Mouse (Mus musculus) retina, embryonic 14.5 days (tissue): ENCODE results near the gene Kcnh4.

ENCODE experiments used
- DNase-seq: peaks from one replicate; pipeline ENCODE4 v3.0.0-alpha.2; 2015; ENCODE audit warnings: low spot score

Kcnh4 gene

DNA sequence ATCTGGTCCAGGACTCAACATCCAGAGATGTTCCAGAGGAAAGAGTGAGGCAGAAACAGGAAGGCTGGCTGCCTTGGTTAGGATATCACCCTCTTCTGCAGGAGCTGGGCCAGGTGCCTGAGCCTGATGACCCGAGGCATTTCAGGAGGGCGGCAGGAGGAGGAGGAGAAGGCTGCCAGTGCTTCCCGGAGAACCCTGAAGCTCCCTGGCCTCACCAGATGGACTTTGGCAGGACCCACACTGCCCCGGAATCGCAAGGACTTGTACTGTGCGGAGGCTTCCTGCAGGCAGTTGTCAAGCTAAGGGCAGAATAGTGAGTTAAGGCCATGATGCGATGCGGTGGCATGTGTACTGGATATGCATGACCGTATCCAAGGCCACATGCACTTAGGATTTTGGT, 7.0 kb upstream of the Kcnh4 start:
- no peak for DNase-seq

DNA sequence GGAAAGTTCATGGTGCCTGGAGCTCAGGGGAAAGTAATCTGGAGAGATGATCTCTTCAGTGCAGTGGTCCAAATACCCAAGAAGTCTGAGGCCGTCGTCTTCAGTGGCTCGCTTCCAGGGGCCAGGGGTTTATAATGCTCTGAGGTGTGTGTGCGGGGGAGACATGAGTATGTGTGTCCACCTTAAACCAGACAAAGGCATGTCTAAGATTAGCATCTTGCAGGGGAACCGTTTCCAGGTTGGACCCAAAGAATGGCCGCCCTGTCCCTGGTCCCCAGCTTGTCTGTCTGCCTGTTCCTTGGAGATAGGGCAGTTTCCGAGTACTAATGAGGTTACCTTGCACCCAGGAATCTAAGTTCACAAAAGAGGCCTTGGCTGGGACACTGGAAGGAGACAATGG, 3.1 kb upstream of the Kcnh4 start, which contains the start of gene Hcrt:
Gene Hcrt, minus strand, starts transcription at position 101 of the 400 bp plus-strand sequence.
- DNase-seq = no peak

DNA sequence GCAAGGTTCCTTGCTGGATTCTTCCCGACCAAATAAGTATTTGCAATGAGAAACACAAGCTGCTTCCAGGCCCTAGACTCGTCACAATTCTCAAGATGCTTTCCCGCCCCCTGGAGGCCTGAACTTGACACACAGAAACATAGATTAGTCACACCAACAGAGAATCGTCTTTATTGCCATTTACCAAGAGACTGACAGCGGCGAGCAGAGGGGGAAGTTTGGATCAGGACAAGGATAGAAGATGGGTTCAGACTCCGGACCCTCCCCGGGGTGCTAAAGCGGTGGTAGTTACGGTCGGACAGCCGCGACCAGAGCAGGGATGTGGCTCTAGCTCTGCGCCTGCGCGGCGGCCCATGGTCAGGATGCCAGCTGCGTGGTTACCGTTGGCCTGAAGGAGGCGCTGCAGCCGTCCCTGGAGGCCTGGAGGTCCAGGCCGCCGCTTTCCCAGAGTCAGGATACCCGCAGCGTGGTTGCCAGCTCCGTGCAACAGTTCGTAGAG, 1.9 kb upstream of the Kcnh4 start:
- DNase-seq = peak; percentile 95

DNA sequence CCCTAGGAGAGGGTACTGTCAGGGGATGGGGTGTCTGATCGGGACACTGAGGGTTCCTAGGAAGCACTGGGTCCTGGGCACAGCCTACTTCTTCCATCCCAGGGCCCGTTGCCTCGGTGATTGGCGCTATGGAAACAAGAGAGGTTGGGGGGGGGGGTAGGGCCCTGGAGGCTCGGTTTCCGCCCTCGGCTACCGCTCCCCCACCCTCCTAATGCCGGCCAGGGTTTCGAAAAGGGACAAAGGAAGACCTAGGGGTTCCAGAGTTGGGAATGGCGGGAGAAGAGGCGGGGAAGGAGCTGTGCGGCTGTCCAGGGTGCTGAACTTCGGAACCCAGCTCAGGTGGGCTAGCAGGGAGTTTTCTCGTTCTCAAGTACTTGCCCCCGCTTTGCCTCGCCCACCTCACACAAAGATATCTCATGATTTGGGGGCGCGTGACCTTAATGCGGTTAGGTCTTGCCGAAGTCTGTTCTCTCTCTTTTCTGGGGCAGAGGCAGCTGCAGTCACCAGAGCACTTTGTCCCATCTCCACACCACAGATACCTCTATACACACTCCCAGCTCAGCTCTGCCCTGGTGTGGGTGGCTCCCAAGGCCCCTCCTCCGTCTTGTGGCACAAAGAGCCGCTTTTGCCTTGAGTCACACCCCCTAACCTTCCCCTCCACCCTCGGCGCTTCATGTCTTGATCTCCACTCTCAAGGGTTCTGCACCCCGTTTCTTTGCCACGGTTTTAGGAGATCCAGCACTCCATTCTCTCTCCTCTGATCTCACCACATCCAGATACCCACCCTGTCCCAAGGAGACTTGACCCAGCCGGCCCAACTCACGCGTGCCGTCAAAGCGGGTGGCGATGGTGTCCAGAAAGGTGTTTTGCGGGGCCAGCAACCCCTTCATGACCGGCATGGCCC, 783 bp downstream of the Kcnh4 start:
- DNase-seq = peak; percentile 74

DNA sequence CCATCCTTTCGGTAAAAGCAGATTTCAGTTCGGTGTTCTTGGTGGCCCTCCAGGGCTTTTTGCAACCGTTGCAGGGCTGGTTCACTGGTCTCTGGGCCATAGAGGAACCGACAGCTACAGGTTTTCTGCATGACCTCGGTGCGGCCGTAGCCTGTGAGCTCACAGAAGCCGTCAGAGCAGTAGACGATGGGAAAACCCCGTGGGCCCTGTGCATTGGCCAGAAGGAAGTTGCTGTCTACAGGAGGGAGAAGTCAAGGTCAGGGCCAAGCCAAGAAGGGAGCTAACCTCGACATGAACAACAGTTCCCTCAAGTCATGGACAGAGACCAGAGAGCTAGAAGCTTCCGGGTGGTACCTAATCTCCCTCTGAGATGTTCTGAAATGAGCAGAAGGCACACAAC, 2.2 kb downstream of the Kcnh4 start:
- DNase-seq = no peak

DNA sequence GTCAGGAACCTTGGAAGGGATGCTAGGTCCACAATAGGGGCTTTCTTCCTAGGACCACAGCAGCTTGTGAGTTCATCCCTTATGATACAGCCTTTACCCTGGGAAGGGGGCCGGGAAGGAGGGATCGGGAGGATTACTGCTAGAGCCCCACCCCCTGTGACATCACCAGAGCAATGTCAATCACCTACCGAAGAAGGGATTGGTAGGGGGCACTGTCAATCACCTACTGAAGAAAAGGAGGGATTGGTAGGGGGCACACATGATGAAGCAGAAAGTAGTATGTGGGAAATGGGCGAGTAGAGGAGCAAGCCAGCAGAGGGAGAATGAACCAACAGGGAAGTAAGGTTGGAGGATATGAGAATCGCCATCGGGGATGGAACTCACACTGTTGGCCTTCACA, 3.3 kb downstream of the Kcnh4 start:
- no peak for DNase-seq

DNA sequence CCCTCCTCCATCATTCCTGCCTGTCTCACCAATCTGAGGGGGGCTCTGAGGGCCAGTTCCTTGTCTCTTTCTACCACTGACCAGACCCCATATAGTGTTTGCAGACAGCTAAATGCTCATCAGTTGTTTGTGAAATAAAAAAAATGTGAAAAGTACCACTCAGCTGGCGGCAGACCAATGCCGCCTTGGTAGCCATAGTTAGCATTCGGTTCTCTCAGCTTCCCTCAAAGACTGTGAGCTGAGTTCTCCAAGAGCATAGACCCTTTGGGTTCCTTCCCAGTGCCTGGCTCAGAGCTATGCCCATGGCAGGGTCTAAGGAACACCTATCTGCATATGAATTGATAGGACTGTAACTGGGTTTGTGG, 5.1 kb downstream of the Kcnh4 start:
- no peak for DNase-seq

DNA sequence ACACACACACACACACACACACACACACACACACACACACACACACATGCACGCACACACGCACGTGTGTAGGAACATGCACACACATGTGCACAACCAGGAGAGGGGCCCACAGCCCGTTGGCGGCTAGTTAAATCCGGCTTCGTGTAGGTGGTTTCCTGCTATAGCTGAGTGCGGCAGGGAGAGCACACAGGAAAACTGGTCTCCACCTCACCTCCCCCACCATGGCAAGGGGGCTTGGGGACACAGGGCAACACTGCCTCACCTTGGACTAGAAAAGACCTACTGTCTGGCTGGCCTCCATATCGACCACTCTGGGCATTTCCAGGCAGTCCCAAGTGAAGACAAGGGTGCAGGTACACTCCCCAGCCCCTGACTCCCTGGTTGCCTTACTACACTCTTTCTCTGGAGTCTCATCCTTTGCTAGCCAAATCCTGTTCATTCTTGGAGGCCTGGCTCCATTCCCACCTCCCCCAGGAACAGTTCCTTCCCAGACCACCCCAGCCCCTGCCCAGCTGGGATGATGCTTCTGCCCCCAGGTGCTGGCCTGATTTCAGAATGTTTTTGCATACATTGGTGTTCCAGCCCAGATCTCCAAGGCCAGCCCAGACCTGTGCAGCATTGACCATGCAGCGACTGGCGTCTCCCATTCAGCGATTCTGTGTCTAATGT, 5.6 kb downstream of the Kcnh4 start:
- DNase-seq = no peak

DNA sequence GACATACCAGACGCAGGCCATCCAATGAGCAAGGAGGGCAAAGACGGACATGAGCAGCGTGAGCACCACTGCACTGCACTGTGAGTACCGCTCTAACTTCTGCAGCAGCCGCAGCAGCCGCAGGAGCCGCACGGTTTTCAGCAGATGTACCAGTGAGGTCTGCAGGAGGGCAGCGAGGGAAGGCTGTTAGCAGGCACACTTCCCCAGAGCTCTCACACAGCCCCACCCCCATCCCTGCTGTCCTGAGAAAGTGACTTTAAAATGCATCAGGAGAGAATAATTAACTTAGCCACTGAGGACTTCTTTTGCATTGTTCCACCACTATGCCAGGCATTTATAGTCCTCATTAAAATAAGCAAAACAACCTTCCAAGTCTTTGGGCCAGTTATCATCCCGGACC, 7.4 kb downstream of the Kcnh4 start:
- no peak for DNase-seq

DNA sequence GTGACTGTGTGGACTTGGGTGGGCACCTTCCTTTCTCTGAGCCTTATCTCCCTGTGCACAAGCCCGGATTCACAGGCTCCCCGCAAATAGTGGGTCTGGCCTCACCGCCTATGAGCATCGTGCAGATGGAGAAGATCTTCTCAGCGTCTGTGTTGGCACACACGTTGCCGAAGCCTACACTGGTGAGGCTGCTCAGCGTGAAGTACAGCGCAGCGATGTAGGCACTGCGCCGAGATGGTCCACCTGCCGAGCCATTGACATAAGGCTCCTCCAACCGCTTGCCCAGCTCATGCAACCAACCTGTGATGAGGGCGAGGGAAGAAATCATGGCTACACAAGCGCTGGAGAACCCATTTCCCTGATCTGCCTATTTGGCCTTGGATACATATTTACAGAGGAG, 9.6 kb downstream of the Kcnh4 start:
- DNase-seq = no peak

DNA sequence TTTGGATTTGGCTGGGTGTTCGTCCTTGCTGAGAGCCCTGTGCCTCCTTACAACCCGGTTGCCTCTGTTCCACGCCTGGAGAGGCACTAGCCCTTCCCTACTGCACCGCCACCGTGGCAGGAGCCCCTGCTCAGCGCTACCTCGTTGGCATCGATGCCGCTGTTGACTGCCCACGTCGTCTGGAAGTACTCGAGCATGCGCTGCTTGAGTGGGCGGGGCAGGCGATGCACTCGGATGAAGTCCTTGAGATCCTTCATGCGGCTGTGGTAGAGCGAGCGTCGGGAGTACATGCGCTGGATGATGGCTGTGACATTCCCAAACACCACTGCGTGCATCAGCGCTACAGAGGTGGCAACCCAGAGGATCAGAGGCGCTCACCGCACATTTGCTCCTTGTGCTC, 10.3 kb downstream of the Kcnh4 start:
- DNase-seq = no peak

DNA sequence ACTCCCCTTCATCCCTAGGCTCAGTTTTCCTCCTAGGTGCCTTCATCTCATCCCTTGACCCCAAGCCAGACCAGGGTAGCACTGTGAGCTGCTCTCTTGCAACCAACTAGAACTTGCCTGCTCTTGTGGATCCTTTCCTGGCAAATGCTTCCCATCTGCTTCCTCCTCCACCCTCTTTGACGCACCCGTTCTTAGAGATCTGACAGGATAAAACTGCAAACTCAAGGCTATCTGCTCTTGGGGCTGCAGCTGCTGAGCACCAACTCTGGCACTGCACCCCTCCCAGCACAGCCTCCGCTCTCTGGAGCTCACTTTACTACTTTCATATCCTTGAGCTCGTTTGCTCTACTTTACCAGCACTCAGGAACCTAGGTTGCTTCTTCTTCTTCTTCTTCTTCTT, 11.1 kb downstream of the Kcnh4 start:
- DNase-seq = no peak

DNA sequence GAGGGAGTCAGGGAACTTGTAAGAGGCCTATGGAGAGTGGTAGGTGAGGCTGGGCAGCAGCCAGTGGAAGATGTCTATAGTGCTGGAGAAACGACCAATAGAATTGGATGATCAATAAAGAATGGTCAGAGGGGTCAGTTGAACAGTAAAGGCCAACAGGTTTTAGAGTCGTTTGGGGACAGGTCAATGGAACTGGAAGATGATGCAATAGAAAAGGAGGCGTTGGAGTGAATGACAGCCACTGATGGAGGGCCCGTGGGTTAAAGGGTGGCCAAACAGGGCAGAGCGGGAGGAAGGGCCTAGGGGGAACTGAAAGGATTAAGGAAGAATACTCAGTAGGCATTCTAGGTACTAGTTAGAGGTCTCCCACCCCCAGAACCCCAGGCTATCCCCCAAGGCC, 12.6 kb downstream of the Kcnh4 start:
- DNase-seq = no peak

DNA sequence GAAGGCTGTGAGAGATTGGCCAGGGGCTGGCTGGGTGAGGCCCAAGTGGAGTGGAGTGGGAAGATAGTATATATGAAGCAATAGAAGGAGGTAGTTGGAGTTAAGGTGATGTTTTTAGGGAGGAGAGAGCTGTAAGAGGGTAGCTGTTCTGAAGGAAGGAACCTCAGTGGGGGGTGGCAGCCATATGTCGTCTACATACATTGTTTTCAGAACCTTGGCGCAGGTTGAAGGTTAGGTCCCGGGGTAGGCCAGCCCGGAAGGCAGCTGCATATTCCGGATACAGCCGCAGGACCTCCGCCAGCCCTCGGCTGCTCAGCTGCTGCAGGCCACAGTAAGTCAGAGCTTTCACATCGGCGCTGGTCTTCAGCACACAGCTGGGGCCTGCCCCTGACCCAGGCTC, 13.2 kb downstream of the Kcnh4 start:
- DNase-seq = no peak

DNA sequence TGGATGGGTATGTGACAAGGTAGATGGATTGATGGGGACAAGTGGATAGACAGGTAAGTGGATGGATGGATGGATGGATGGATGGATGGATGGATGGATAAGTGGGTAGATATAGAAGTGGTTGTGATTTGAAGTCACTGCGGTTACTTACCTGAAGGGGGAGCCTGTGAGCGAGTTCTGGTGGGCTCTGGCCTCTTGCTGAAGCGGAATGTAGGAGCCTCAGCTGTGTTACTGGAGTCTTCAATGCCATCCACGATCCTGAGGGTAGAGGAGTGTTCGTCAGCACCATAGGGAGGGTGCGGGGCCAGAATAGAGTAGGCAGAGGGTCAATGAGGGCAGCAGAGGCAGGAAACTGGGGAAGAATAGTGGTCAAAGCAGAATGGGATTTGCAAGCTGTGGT, 14.7 kb downstream of the Kcnh4 start:
- peak; percentile 80 for DNase-seq

DNA sequence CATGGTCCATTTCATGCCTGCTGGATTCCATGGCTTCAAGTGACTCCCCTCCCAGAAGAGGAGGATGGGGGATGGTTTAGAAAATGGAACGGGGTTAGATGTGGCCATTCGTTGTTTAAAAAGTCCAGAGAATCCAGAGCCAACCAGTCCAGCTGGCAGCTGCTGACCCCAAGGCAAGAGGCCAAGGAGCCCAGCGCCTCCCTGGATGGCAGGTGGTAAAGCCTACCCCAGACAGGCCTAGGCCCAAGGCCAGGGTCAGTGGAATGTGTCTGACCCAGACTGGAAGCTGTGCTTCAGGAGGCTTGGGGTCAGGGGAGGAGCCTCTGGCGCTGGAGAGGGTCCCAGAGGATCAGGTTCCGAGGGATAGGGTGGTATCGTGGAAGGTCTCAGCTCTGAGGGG, 18.4 kb downstream of the Kcnh4 start:
- no peak for DNase-seq

DNA sequence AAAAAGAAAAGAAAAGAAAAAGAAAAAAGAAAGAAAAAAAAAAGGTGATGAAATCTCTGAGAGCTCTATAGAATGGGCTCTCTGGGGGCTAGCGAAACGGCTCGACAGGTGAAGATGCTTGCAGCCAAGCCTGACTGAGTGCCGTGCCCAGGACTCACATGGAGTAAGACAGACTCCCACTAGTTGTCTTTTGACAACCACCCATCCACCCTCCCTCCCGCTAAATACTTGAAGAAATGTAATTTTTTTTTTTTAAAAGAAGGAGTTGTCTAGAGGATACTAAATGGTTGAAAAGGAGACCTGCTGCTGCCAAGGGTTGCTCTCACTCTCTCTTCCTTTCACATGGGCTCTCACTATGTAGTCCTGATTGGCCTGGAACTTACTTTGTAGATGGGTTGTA, 21.0 kb downstream of the Kcnh4 start:
- DNase-seq = no peak

DNA sequence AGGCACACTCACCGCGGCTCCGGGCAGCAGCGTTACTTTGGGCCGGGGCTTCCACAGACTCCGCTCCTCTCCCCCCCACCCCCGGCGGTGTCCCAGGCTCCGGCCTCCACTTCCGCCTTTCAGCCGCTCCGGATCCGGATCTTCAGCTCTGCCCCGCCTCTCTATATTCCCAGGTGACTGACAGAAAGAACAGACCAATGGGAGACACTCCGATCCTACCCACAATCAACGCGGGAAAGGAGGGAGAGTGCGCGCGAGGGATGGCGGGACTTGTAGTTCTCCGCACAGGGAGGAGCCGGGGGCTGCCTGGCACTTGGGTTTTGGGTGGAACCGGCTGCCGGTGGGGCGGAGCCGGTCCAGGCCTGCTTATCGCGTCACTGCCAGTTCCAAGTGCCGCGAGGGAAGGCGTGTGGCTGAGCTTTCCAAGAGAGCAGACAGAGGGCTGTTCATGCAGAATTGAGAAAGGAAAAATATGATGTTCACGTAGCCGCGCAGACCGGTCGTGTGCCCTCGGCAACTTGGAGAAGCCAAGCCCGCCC, 21.6 kb downstream of the Kcnh4 start, which contains the start of gene Rab5c:
Gene Rab5c, minus strand, starts transcription at position 150 of the 539 bp plus-strand sequence.
- peak; percentile 99 for DNase-seq

DNA sequence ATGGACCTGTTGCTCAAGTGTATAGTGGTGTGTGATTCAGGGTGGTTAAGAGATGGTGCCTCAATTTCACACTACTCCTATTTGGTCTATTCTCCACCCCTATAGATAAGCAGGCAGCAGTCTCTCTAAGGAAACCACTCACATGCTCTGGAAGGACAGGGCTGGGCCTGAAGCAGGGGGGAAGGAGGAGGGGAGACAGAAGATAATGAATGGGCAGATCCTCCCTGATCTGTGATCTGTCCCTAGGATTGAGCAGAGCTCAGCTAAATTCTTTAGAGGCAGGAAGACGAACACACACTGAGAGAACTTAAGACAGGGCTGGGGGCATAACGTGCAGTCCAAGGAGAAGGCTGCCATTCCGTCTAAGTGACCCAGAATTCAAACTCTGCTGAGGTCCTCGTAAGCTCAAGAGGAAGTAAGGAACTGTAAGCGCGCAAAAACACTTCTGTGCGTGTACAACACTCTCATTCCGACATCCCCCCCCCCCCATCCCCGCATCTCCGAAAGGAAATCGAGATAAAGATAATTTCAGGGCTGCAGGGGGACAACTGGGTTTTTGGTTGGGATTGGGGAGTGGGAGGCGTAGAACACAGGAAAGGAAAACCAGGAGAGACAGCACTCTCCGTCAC, 22.5 kb downstream of the Kcnh4 start:
- no peak for DNase-seq

DNA sequence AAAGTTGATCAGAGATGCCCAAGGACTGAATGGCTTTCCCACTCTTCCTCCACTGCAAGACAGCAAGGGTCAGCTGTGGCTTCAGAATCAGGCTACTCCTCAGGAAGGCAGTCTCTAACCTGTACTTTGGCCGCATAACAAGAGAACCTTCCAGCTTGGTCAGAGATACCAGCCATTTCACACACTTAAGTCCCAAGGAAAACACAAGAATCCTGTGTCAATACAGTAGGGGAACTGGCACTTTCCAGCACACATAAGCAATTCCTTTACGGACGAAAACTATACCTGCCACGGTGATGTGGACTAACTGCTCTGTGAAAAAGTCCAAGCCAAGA, 23.0 kb downstream of the Kcnh4 start:
- DNase-seq = no peak

DNA sequence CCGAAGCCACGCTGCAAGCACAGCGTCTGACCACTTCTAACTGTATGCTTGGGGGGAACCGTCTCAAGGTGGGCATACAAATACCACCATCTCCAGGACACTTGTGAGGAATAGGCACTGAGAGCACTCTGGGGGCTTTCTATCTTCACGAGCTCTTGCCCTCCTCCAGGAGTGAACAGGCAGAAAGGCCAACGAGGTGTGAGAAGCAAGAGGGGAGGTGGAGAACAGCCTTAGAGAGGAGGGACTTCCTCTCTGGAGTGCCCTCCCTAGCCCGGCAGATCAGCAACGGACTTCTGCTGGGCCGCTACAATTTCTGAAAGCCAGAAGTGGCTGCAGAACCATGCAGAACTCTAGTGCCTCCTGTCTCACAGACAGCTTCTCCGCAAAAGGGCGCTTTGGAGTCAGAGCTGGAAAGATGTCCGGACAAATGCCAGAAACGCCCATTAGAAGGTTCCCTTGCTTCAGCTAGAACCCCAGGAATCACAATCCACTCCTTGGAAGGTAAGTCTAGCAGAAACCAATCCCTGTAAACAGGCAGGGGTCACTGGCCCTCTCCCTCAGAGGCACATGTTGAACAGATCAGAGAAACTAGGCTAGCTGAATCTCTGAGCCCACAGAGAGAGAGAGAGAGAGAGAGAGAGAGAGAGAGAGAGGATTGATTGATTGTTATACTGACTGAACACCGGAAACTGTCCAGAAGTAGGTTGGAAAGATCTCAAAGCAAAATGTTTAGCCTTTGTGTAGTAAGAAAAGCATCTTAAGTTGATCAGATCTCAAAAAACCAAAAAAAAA, 23.6 kb downstream of the Kcnh4 start:
- no peak for DNase-seq
